Mouse (Mus musculus): ENCODE measurements around the gene AI837181.

The AI837181 gene

GRCm38 (mm10) chr19:5414534-5414957 lies 10.4 kb upstream of the AI837181 start:
- no peak for DNase-seq (ENCODE audit: low read depth)

- DNase-seq (ENCODE audit: low read depth) = no peak
These were observed 6.0 kb upstream of the AI837181 start for GRCm38 (mm10) chr19:5418750-5419466.

DNA sequence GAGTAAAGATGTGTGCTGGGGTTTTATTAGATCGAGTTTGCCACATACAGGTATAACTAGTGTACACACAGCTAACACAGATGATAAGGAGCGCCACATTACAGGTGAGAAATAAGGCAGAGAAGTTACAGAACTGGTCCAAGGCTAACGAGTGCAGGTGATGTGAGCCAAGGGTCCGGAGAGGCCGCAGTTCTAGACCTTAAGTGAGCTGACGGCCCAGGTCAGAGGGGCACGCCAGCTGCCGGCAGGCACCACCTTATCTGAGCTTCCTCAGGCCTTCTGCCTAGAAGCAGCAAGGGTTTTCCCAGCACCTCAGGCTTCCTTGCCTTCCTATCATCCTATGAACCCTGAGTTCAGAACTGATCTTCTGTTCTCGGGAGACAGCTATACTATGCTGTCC lies 5.3 kb upstream of the AI837181 start:
- no peak for DNase-seq (ENCODE audit: low read depth)

GRCm38 (mm10) chr19:5420579-5420978 lies 4.4 kb upstream of the AI837181 start:
- no peak for DNase-seq (ENCODE audit: low read depth)

DNA sequence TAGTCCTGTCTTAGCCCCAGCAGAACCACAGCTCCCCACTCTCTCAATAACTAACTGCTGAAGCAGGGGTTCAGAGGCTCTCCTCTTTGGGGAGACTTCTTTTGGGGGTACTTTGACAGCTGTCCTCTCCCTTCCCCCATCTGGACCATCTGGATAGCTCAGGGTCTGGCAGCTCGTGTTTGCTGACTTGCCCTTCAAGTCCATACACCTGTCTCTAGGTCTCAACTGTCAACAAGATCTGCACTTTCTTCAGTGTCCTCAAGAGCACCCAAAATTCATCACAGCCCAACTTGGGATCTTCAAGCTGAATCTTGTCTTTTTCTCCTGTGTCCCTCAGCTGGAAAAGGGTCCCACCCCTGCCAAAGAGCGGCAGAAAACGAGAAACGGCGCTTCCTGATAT lies 3.2 kb upstream of the AI837181 start:
- DNase-seq (ENCODE audit: low read depth) = no peak

GRCm38 (mm10) chr19:5422267-5422666 lies 2.7 kb upstream of the AI837181 start:
- no peak for DNase-seq (ENCODE audit: low read depth)

DNA sequence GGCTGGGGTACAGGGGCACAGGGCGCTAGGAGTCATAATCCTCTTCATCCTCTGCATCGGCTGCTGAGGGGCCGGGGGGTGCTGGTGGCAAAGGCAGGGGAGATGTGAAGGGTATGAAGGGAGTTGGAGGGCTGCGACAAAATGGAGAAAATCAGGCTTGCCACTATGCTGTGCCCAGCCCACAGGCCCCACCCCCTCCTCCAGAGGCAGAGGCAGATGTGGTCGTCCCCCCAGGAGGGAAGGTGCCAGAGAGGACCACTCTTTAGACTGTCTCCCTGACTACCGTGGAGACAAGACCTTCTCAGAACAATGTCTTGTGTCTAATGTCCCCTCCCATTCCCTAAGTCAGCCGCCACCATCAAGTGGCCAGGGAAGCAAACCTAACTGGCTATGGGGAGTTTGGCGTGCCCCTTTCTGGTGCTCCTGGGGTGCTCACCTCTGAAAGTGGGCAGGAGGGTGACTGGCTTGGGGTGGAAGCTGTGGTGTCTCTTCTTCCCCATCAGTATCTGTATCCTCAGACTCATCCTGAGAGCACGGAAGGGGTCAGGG lies 2.0 kb upstream of the AI837181 start:
- DNase-seq (ENCODE audit: low read depth) = no peak

- DNase-seq (ENCODE audit: low read depth) = no peak
These were observed 1.4 kb upstream of the AI837181 start for GRCm38 (mm10) chr19:5423561-5423960.

GRCm38 (mm10) chr19:5424092-5424781 lies 707 bp upstream of the AI837181 start:
- no peak for DNase-seq (ENCODE audit: low read depth)

DNA sequence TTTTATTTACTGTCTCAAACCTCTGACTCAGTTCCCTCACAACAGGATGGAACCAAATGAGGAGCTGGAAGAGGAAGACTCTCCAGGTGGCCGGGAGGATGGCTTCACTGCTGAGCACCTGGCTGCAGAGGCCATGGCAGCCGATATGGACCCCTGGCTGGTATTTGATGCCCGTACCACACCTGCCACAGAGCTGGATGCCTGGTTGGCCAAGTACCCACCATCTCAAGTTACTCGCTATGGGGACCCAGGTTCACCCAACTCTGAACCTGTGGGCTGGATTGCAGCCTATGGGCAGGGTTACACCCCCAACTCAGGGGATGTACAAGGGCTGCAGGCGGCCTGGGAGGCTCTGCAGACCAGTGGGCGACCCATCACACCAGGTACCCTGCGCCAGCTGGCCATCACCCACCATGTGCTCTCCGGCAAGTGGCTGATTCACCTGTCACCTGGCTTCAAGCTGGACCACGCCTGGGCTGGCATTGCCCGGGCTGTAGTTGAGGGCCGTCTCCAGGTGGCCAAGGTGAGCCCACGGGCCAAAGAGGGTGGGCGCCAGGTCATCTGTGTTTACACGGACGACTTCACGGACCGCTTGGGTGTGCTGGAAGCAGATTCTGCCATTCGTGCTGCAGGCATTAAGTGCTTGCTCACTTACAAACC lies 1.1 kb downstream of the AI837181 start:
- DNase-seq (ENCODE audit: low read depth) = no peak

DNA sequence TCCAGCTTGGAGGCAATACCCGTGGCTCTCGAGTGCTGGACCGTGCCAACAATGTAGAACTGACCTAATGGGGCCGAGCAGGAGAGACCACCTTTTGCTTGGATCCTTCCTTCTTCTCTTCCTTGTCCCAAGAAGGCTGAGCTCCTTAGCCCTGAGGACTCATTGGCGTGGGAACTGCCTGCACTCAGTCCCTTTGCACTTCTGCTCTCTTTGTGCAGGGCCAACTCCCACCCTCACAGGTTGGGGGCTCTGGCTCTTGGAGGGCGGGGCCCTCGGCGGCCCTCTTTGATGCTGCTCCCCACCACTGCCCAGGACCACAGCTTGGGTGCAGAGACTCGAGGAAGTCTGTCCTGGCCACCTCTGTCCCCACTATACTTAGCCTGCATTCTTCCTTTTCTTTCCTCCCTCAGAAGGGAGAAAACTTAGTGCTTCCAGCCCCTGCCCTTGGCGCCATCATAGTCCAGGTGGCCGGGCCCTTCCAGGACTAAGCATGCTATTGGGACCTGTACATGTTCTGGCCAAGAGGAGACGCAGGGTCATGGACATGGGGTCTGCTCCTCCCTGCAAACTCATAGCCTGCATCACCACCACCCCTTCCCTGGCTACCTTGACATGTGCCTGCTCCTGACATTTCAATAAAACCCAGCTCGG lies 1.8 kb downstream of the AI837181 start:
- DNase-seq (ENCODE audit: low read depth) = no peak

GRCm38 (mm10) chr19:5428083-5428482 lies 3.1 kb downstream of the AI837181 start:
- no peak for DNase-seq (ENCODE audit: low read depth)

GRCm38 (mm10) chr19:5429219-5429618 lies 4.3 kb downstream of the AI837181 start:
- DNase-seq (ENCODE audit: low read depth) = no peak

DNA sequence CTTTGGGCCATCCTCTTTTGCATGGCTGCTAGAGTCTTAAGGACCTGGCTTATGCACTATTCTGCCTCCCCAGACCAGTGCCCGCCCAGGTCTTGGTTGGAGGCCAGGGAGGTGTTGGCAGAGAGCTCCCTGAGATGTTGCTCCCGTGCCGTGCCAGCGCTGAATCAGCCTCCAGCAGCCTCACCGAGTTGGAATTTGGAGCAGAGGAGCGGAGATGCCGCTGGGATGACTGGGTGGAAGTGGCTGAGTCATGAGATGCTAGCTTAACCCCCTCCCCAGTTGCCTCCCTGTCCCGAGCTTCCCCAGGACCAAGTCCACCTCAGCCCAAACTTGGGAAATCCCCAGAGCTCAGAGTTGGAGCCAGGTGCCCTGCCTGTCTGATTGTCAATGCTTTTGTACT lies 4.9 kb downstream of the AI837181 start:
- DNase-seq (ENCODE audit: low read depth) = peak; percentile 88

DNA sequence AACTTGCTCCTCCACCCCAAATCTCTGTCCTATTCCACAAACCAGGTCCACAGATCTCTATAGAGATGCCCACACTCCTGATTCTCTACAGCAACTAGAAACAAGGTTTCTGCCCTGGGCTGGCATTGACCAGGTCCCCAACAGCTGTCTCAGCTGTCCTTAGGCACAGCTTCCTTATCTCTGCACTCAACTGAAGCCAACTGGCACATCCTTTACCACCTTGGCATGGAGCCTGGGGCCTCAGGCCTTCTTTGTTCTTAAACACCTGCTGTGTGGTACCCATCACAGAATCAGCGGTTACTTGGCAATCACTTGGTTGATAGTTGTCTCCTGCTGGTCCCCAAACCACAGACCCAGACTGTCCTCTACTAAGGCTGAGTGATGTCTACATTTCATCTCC lies 5.5 kb downstream of the AI837181 start:
- no peak for DNase-seq (ENCODE audit: low read depth)

- no peak for DNase-seq (ENCODE audit: low read depth)
These were observed 7.0 kb downstream of the AI837181 start for GRCm38 (mm10) chr19:5431911-5432464.

- DNase-seq (ENCODE audit: low read depth) = peak; percentile 58
These were observed 8.3 kb downstream of the AI837181 start for GRCm38 (mm10) chr19:5432992-5433852.

- no peak for DNase-seq (ENCODE audit: low read depth)
These were observed 9.0 kb downstream of the AI837181 start for GRCm38 (mm10) chr19:5433951-5434350.

DNA sequence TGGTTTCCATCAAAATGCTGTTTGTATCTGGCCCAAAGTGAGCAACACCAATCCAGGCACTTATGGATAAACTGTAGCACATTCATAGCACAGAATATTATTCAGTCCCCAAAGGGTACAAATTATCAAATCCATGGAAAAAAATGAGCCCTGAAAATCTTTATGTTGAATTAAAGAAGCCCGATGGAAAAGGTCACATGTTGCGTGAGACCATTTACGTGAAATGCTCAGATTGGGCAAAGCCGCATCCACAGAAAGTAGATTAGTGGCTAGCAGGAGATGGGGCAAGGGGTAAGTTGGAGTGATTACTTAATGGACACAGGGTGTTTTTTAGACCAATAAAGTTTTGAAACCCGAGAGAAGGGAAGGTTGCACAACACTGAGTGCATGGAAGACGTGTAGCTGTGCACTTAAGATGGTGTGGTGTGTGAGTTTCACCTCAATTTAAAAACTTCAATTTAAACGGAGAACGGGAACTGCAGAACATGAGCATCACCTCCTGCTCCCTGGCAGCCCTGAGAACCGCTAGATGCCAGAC lies 19.5 kb downstream of the AI837181 start:
- DNase-seq (ENCODE audit: low read depth) = no peak

GRCm38 (mm10) chr19:5444954-5445353 lies 20.0 kb downstream of the AI837181 start:
- peak; percentile 52 for DNase-seq (ENCODE audit: low read depth)

GRCm38 (mm10) chr19:5445747-5446146 lies 20.8 kb downstream of the AI837181 start:
- no peak for DNase-seq (ENCODE audit: low read depth)
